Mouse (Mus musculus) embryo, embryonic 11.5 days (tissue): ENCODE results near the gene Lpin2.

ENCODE experiments used
- DNase-seq: peaks from one replicate; pipeline ENCODE4 v3.0.0-alpha.2; 2012; ENCODE audit warnings: low read depth, low spot score

Gene Lpin2

GRCm38 (mm10) chr17:71202136-71202535, 19.8 kb downstream of the Lpin2 start:
- DNase-seq, result no peak

GRCm38 (mm10) chr17:71203998-71204808, 21.8 kb downstream of the Lpin2 start:
- no peak for DNase-seq

- no peak for DNase-seq
These were observed 22.4 kb downstream of the Lpin2 start for GRCm38 (mm10) chr17:71204809-71205091.

GRCm38 (mm10) chr17:71206136-71206893, 24.0 kb downstream of the Lpin2 start:
- DNase-seq, result no peak

GRCm38 (mm10) chr17:71207268-71207667, 24.9 kb downstream of the Lpin2 start:
- no peak for DNase-seq

- DNase-seq, result no peak
These were observed 26.0 kb downstream of the Lpin2 start for GRCm38 (mm10) chr17:71208376-71208775.

- no peak for DNase-seq
These were observed 26.6 kb downstream of the Lpin2 start for GRCm38 (mm10) chr17:71208921-71209320.

- DNase-seq, result no peak
These were observed 27.6 kb downstream of the Lpin2 start for GRCm38 (mm10) chr17:71209936-71210335.

- DNase-seq, result no peak
These were observed 29.7 kb downstream of the Lpin2 start for GRCm38 (mm10) chr17:71211962-71212646.

- DNase-seq, result no peak
These were observed 31.3 kb downstream of the Lpin2 start for GRCm38 (mm10) chr17:71213666-71214065.

- no peak for DNase-seq
These were observed 32.3 kb downstream of the Lpin2 start for GRCm38 (mm10) chr17:71214514-71215240.

- DNase-seq, result no peak
These were observed 33.0 kb downstream of the Lpin2 start for GRCm38 (mm10) chr17:71215241-71215839.

GRCm38 (mm10) chr17:71216263-71216662, 33.9 kb downstream of the Lpin2 start:
- DNase-seq, result no peak

- no peak for DNase-seq
These were observed 34.8 kb downstream of the Lpin2 start for GRCm38 (mm10) chr17:71217111-71217685.

GRCm38 (mm10) chr17:71221383-71221782, 39.0 kb downstream of the Lpin2 start:
- no peak for DNase-seq

GRCm38 (mm10) chr17:71223676-71224075, 41.3 kb downstream of the Lpin2 start:
- no peak for DNase-seq

GRCm38 (mm10) chr17:71224521-71224920, 42.2 kb downstream of the Lpin2 start:
- no peak for DNase-seq

GRCm38 (mm10) chr17:71225091-71225490, 42.7 kb downstream of the Lpin2 start:
- DNase-seq, result no peak

GRCm38 (mm10) chr17:71227128-71227895, 45.0 kb downstream of the Lpin2 start:
- DNase-seq, result no peak

GRCm38 (mm10) chr17:71228651-71229050, 46.3 kb downstream of the Lpin2 start:
- DNase-seq, result no peak
